Mouse (Mus musculus) hindbrain, embryonic 14.5 days (tissue): ENCODE measurements around the gene Vmn1r86. TPM values are rescaled to one million over a fixed set of nuclear protein-coding genes. Genes with fewer than 3 reads are reported as not detected.
A peak's percentile ranks its signal among the peaks of the same experiment; 100 is the strongest.

Experiments used
- ATAC-seq: fragments of 200-750 bp; cut with Nextera tagmentation; 2 replicates; pipeline ENCODE4 v1.8.0; 2017; ENCODE audit warnings: moderate number of reproducible peaks, mild to moderate bottlenecking, moderate TSS enrichment, moderate library complexity; ENCODE audit not compliant: low FRiP score
- DNase-seq: peaks from one replicate; pipeline ENCODE4 v3.0.0-alpha.2; 2015; ENCODE audit warnings: low spot score
- H3K27ac ChIP-seq: fragments of 300-500 bp; sonication (generic); 2 replicates; pipeline ENCODE4 v1.5.1; 2014; ENCODE audit warnings: mild to moderate bottlenecking, moderate library complexity
- H3K27me3 ChIP-seq: fragments of 300-500 bp; sonication (generic); 2 replicates; pipeline ENCODE4 v1.6.1; 2014; ENCODE audit warnings: mild to moderate bottlenecking, low read length, mixed read lengths; ENCODE audit not compliant: control insufficient read depth, insufficient read depth
- H3K36me3 ChIP-seq: fragments of 300-500 bp; sonication (generic); replicated peaks from 2 replicates; pipeline ENCODE4 v1.6.1; 2014; ENCODE audit not compliant: control insufficient read depth, insufficient read depth
- H3K4me1 ChIP-seq: fragments of 300-500 bp; sonication (generic); replicated peaks from 2 replicates; pipeline ENCODE4 v1.6.1; 2014; ENCODE audit warnings: antibody characterized with exemption, low read length, mixed read lengths; ENCODE audit not compliant: control insufficient read depth, insufficient read depth
- H3K4me2 ChIP-seq: fragments of 300-500 bp; sonication (generic); replicated peaks from 2 replicates; pipeline ENCODE4 v1.6.1; 2014; ENCODE audit warnings: mild to moderate bottlenecking, moderate library complexity
- H3K4me3 ChIP-seq: fragments of 300-500 bp; sonication (generic); replicated peaks from 2 replicates; pipeline ENCODE4 v1.5.1; 2014; ENCODE audit warnings: mild to moderate bottlenecking, low read length
- H3K9ac ChIP-seq: fragments of 300-500 bp; sonication (generic); 2 replicates; pipeline ENCODE4 v1.6.1; 2014
- H3K9me3 ChIP-seq: fragments of 300-500 bp; sonication (generic); 2 replicates; pipeline ENCODE4 v1.6.1; 2016; ENCODE audit warnings: low read length; ENCODE audit not compliant: control insufficient read depth
- WGBS: fragments of 180-500 bp; shearing (Covaris S2); extraction: QIAGEN DNeasy Blood & Tissue Kit; methylation state at CpG from one replicate; pipeline ENCODE4 v1.1.7; 2014; 5-methylcytosine and 5-hydroxymethylcytosine counted together
- polyA plus RNA-seq: library from polyadenylated mRNA; unstranded; fragments of >200 nt; fragmentation: Nextera tagmentation; extraction: Ambion mirVana; gene quantifications from 2 replicates; pipeline ENCODE4 v1.2.1, GENCODE M21; 2014

Gene Vmn1r86
- polyA plus RNA-seq, 1 experiment from 2014 or later: not detected

GRCm38 (mm10) chr7:13056913-13057700 lies 62.6 kb downstream of the Vmn1r86 start:
- Histone ChIP-seq H3K27me3 (no peaks in the 10 kb centered on the region), H3K4me3 (no peak overlapping the region), H3K27ac (no peak overlapping the region), H3K9ac (no peak overlapping the region), H3K4me1 (peaks cover 5% of the 10 kb centered on the region; the same call in 1 of the 2 replicates), H3K4me2 (no peak overlapping the region), H3K36me3 (no peaks in the 10 kb centered on the region), H3K9me3 (no peaks in the 10 kb centered on the region)
- ATAC-seq: no peak
- 59% methylated on average over 8 of the region's 8 CpGs for WGBS
- no peak for DNase-seq

- DNase-seq (peak; percentile 99), ATAC-seq (peak; percentile 97)
- Histone ChIP-seq H3K4me1 (peaks cover 5% of the 10 kb centered on the region; the same call in 1 of the 2 replicates), H3K36me3 (no peaks in the 10 kb centered on the region), H3K4me2 (peak within 1 kb of the TSS; percentile 56), H3K4me3 (peak within 1 kb of the TSS; percentile 49), H3K27me3 (no peaks in the 10 kb centered on the region), H3K9me3 (no peaks in the 10 kb centered on the region), H3K27ac (peak within 1 kb of the TSS; percentile 96), H3K9ac (peak within 1 kb of the TSS; percentile 65)
- WGBS: under 1% methylated on average over 41 of the region's 41 CpGs
Measured at GRCm38 (mm10) chr7:13054287-13055010, 65.3 kb downstream of the Vmn1r86 start, which contains the start of gene Mzf1. Gene Mzf1 (minus strand): TSS chr7:13054764.

GRCm38 (mm10) chr7:13053961-13054286 lies 65.8 kb downstream of the Vmn1r86 start:
- ATAC-seq (no peak), DNase-seq (no peak)
- no peaks in the 10 kb centered on the region for H3K36me3 ChIP-seq
- H3K4me1 ChIP-seq: peaks cover 5% of the 10 kb centered on the region; the same call in 1 of the 2 replicates
- peak overlapping the region; percentile 49 for H3K4me3 ChIP-seq
- no peaks in the 10 kb centered on the region for H3K9me3 ChIP-seq
- H3K27ac ChIP-seq: peak overlapping the region; percentile 96
- WGBS: 2% methylated on average over 15 of the region's 15 CpGs
- peak overlapping the region; percentile 65 for H3K9ac ChIP-seq
- H3K4me2 ChIP-seq: peak overlapping the region; percentile 56
- no peaks in the 10 kb centered on the region for H3K27me3 ChIP-seq

GRCm38 (mm10) chr7:13053501-13053900 lies 66.2 kb downstream of the Vmn1r86 start:
- WGBS: 89% methylated on average over 2 of the region's 2 CpGs
- Histone ChIP-seq H3K36me3 (no peaks in the 10 kb centered on the region), H3K9ac (peak overlapping the region; percentile 65; the same call in 1 of the 2 replicates), H3K4me2 (peak overlapping the region; percentile 56), H3K4me1 (peaks cover 5% of the 10 kb centered on the region; the same call in 1 of the 2 replicates), H3K27ac (no peak overlapping the region), H3K4me3 (peak overlapping the region; percentile 49), H3K27me3 (no peaks in the 10 kb centered on the region), H3K9me3 (no peaks in the 10 kb centered on the region)
- ATAC-seq (no peak), DNase-seq (no peak)

- Histone ChIP-seq H3K4me1 (peaks cover 5% of the 10 kb centered on the region; the same call in 1 of the 2 replicates), H3K4me3 (no peak overlapping the region), H3K27me3 (no peaks in the 10 kb centered on the region), H3K27ac (no peak overlapping the region), H3K9me3 (no peaks in the 10 kb centered on the region), H3K4me2 (no peak overlapping the region), H3K36me3 (no peaks in the 10 kb centered on the region), H3K9ac (no peak overlapping the region)
- DNase-seq: no peak
- no peak for ATAC-seq
- WGBS: 91% methylated on average over 13 of the region's 13 CpGs
Measured at GRCm38 (mm10) chr7:13053001-13053400, 66.7 kb downstream of the Vmn1r86 start.

Other genes starting within 250 kb of the Vmn1r86 start
- gene Zfp128, start 238.7 kb downstream of the Vmn1r86 start, polyA plus RNA-seq: 7.8 and 9.1 TPM in 2 replicates
- gene Zscan22, start 222.1 kb downstream of the Vmn1r86 start, polyA plus RNA-seq: 10.5 and 13.0 TPM in 2 replicates
- 671 and 781 TPM in 2 replicates for gene Rps5, start 197.6 kb downstream of the Vmn1r86 start, polyA plus RNA-seq
- gene Rnf225, start 192.5 kb downstream of the Vmn1r86 start, polyA plus RNA-seq: 0.87 and 0.95 TPM in 2 replicates
- 12.2 and 13.9 TPM in 2 replicates for gene Zfp324, start 154.1 kb downstream of the Vmn1r86 start, polyA plus RNA-seq
- 6.6 and 8.9 TPM in 2 replicates for gene Zfp446, start 142.1 kb downstream of the Vmn1r86 start, polyA plus RNA-seq
- gene Slc27a5, start 121.7 kb downstream of the Vmn1r86 start, polyA plus RNA-seq: 0.14 and 0.29 TPM in 2 replicates
- 268 and 271 TPM in 2 replicates for gene Trim28, start 120.8 kb downstream of the Vmn1r86 start, polyA plus RNA-seq
- gene Zbtb45, start 109.9 kb downstream of the Vmn1r86 start, polyA plus RNA-seq: 37.9 and 40.8 TPM in 2 replicates
- gene Chmp2a, start 85.1 kb downstream of the Vmn1r86 start, polyA plus RNA-seq: 173 and 184 TPM in 2 replicates
- 178 and 179 TPM in 2 replicates for gene Ube2m, start 81.6 kb downstream of the Vmn1r86 start, polyA plus RNA-seq
- gene Mzf1, start 65.2 kb downstream of the Vmn1r86 start, polyA plus RNA-seq: 6.2 and 6.4 TPM in 2 replicates
- 0.11 and 0.21 TPM in 2 replicates for gene Vmn1r85, start 24.7 kb downstream of the Vmn1r86 start, polyA plus RNA-seq
- not detected in 2 replicates for gene Vmn1r87, start 20.2 kb upstream of the Vmn1r86 start, polyA plus RNA-seq
- not detected in 2 replicates for gene Vmn1r88, start 39.7 kb upstream of the Vmn1r86 start, polyA plus RNA-seq
- not detected in 2 replicates for gene Vmn1r89, start 93.1 kb upstream of the Vmn1r86 start, polyA plus RNA-seq
- gene Lig1, start 157.4 kb upstream of the Vmn1r86 start, polyA plus RNA-seq: 32.7 and 37.7 TPM in 2 replicates
- 4.6 and 6.2 TPM in 2 replicates for gene Zswim9, start 158.8 kb upstream of the Vmn1r86 start, polyA plus RNA-seq
- gene Pla2g4c, start 204.7 kb upstream of the Vmn1r86 start, polyA plus RNA-seq: 0.50 and 0.68 TPM in 2 replicates